Mouse (Mus musculus) cerebellum, adult 18-20 months (tissue): ENCODE data around the gene Dhrs7b.

Experiments
- DNase-seq, 2 experiments: peaks; one replicate each; pipeline ENCODE4 v3.0.0; 2021

Dhrs7b gene

DNA sequence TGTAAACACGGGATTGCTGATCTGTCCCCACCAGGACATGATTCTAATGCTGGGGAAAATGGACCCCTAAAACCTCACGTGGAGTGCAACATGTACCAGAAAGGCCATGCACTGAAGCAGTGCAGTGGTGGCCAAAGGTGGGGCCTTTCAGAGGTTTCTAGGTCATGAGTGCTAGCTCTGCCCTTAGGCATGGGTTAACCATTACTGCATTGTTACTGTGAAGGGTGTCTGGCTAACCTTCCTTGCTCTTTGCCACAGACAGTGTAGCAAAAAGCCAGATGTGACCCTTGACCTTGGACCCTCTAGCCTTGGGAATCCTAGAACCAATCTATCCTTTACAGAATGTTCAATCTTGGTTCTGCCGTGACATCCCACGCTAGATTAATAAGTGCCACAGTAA lies 72.1 kb downstream of the Dhrs7b start:
- DNase-seq: no peak

DNA sequence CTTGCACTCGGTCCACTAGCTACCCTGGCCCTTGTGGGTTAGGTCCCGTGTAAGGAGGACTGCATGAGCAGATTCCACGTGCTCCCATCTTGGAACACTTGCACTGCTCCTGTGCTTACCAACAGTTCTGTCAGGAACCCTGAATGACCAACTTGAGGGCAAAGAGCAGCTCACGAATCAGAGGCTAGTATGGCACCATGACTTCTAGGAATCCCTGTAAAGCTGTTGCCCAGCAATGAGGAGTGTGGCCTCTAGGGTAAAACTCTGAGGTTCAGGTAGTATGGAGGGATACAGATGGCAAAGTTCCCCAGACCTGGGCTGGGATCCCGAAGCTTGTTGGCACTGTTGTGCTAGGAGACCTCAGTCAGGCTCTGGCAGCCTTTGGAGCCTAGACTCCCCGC lies 73.2 kb downstream of the Dhrs7b start:
- peak; percentile 52 for DNase-seq

DNA sequence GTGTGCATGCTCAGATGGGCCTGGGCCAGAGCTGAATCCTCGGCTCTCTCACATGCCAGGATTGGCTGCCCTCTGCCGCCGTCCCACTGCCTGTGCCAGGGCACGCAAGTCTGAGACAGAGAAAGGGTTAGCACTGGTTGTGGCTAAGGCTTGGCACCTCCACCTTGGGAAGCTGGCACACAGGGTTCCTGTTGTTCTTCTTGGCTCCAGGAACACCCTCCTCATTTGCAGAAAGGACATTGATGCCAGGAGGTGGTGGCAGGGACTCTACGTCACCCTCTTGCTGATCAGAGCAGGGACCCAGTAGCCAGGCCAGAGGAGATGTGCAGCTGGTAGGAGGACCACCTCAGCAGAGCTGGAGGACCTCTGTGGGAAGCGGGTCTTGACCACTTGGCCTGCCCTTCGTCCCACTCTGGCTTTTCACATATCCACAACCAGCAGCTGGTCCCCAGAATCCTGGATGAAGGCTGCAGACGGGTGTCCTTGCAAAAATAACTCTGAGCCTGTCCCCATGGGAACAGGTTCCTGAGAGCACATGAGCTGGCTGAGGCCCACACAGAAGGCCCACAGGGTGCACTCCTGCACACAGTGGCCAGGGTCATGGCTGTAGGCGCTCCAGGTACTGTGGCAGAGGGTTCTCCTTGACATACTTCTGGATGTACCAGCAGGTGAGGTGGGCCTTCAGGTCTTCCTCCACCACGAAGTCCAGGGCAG lies 75.1 kb downstream of the Dhrs7b start:
- DNase-seq: peak; percentile 60 to 67

DNA sequence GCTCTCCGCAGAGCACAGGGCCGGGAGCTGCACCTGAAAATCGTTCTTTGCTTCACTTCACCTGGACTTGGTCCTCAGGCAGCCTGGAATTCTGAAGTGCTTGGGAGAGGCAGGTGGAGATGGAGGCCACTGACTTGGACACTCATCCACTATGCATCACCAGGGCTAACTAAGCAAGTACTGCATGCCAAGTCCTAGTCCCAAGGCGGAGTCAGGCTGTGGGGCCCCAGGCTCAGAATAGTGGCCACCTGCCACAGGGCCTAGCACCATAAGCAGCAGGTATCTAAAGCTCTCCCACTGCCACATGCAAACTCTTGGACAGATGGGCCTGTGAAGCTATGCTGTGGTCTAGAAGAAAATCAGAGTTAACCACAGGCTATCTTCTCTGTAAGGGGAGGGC lies 76.0 kb downstream of the Dhrs7b start:
- DNase-seq: peak; percentile 33 to 50

DNA sequence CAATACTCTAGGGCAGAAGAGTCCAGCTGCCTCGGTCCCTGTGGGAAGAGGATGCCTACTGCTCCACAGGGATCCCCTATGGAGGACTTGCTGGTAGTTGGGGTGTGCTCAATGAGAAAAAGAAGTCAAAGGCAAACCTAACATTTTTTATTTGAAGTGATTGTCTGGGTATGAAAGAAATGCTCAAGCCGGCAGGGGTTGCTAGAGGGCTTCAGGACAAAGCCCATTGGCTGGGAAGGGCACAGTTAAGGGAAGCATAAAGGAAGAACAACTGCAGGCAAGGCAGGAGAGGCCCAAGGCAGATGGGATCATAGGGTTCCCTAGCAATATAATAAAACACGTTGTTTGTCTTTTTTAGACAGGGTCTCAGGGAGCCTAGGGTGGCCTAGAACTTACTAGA lies 77.6 kb downstream of the Dhrs7b start:
- no peak for DNase-seq

DNA sequence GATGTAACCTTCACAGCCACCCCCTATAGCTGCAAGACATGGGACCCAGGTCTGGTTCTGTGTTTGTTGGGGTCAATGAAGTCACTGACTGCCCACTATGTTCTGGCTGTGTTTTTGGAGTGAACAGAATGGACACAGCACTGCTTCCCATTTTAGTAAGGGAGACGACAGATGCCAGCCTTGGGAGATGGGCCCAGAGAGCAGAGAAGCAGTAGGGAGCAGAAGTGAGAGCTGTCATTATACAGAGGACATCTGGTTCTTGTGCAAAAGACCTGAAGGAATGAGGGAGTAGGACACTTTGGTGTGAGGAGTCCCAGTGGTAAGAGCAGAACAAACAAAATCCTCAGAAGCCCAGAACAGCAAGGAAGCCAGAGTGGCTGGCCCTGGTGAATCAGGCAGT lies 79.2 kb downstream of the Dhrs7b start:
- DNase-seq: peak in 1 of 2 experiments; percentile 28
